Mouse (Mus musculus) spleen, postnatal 14 days (tissue): Measurements from ENCODE around the gene Fam78b.

ENCODE experiments used
- DNase-seq, 2 experiments: peaks; one replicate each; pipeline ENCODE4 v3.0.0; 2021 to 2022; ENCODE audit warnings: low spot score in 2 of 2

Gene Fam78b

GRCm38 (mm10) chr1:167032046-167032648, 30.9 kb downstream of the Fam78b start:
- DNase-seq, result no peak

- DNase-seq, result no peak
Observed at GRCm38 (mm10) chr1:167034435-167034834, 33.2 kb downstream of the Fam78b start.

GRCm38 (mm10) chr1:167042558-167042957, 41.3 kb downstream of the Fam78b start:
- DNase-seq, result no peak

GRCm38 (mm10) chr1:167046169-167046927, 45.1 kb downstream of the Fam78b start:
- DNase-seq, result no peak

GRCm38 (mm10) chr1:167050859-167051258, 49.6 kb downstream of the Fam78b start:
- DNase-seq, result no peak

- no peak for DNase-seq
Observed at GRCm38 (mm10) chr1:167054029-167054428, 52.8 kb downstream of the Fam78b start.

DNA sequence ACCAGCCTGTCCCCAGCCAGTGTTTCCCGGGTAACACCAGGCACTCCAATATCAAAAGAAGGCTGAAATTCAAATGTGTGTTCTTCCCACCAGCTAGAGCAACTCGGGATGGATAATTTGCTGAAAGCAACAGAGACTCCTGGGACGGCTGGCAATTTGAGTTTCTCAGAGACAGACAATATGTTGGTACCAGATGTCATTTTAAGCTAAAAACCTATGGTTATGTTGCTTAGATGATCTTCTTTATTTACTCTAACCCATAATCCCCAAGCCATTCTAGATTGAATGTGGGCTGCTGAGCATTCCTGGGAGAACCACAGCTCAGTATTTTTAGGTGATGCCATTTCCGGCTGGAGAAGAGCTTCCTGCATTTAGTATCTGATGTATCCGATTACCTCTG, 56.3 kb downstream of the Fam78b start:
- DNase-seq, result no peak

DNA sequence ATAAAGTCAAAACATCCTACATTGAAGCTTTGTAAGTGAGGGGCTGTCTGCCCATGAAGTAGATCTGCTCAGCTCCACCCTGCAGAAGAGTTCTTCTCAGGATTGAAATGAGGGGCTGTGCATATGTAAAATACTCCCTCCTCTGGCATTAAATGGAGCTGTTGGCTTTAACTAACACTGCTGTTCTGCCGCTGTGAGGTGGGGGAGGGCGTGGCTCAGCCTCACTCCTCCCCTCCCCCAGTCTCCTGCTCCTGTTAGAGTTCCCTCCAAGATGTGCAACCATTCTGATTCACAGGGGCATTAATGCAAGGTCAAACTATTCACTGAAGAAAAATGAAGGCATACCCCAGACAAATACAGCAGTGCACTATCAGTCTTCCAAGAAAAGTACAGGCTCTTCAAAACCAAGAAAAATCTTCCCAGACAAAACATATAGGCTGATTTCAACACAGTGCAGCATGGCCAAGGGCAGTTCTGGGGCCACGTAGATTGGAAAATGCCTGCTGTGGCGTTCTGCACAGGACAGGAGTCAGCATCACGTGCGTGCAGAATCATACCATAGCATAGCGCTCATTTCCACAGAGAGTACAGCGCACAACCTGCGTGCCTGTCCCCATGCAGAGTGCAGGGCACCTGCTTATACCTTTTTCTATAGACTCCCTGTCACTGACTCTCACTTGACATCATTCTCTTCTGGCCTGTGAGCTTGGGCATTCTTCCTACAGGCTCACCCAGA, 58.5 kb downstream of the Fam78b start:
- DNase-seq, result no peak

DNA sequence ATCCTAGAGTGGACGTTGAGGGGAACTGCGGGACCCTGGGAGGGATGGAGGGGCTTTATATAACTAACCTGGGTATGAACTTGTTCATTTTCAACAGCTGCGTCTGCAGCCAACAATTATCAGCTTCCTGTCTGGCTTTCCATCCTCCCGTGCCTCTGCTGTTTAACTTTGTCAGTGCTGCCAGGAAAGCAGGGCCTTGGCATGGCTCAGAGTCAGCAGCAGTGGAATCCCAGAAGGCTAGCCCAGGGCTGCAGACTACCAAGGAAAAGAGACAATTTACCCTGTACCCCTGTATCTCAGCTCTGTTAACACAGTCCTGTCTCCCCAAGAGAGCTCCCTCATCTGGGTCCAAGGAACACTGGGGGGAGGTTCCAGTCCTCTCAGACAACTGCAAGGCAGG, 62.8 kb downstream of the Fam78b start:
- DNase-seq, result no peak

DNA sequence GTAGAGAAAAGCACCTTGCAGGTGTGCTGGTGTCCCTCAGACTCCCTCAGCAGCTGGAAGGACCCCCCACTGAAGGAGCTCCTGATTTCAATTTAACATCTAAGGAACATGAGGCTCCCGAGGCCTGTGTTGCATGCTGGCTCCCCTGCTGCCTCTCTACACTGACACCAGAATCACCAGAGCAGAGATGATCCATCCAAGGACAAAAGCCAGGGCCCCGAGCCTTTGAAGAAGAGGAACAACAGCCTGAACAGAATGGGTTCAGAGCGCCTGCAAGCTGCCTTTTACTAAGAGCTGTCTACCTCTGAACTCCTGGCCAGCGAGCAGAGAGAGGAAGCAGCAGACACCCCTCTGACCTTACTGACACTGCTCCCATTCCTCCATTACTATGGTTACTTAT, 64.3 kb downstream of the Fam78b start:
- no peak for DNase-seq

DNA sequence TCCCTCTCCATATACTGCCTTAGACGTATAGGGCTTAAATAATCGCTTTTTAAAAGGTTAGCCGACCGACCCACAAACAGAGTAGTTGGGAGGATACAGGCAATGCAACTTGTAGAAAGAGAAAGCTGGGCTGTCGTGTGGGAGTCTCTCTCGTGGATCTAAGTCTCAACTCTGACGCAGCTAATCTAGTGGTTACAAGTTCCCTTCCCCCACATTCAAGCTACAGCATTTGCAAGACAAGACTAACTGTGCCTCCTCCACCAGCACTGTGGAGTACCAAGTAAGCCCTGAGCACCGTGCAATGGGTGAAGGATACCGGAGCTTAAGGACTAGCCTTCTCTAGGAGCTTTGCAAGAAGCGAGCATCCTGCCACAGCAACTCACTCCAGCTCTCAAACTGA, 64.8 kb downstream of the Fam78b start:
- no peak for DNase-seq

- no peak for DNase-seq
Observed at GRCm38 (mm10) chr1:167066933-167067341, 65.7 kb downstream of the Fam78b start.

GRCm38 (mm10) chr1:167069741-167070140, 68.5 kb downstream of the Fam78b start:
- no peak for DNase-seq

- no peak for DNase-seq
Observed at GRCm38 (mm10) chr1:167070306-167070705, 69.1 kb downstream of the Fam78b start.

DNA sequence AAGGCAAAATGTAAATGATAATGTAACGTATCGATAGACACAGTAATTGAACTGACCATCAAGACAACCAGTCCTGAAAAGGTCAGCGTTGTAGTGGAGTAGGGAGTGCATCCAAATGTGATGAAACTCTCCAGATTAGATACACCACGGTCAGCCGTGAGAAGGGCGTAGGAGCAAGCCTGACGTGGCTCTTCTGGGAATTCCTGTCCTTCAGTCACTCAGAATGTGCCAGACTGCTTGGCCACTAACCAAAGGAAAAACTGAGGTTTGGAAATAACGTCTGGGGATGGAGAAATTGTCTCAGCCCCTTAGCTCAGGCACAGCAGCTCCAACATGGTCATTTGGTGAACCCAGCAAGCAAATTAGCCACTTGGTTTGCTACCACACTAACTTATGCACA, 74.5 kb downstream of the Fam78b start:
- no peak for DNase-seq

DNA sequence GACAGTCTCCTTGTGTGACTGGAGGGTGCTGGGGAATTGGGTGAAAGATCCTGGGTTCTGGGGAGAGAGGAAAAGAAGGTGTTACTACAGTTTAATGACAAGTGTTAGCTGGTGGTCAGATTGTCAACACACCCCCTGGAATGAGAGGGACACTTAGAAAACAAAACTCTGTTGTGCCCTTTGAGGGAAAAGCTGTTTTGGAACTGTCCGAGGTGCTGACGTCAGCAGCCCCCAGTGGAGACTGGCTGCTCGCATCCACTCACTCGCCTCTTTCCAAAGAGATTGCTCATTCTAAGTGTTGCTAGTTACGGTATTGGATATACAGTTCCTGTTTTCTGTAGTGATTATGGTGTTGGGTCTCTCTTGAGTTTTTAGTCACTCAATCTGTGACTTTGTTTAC, 78.3 kb downstream of the Fam78b start:
- no peak for DNase-seq

GRCm38 (mm10) chr1:167081946-167082345, 80.7 kb downstream of the Fam78b start:
- no peak for DNase-seq

DNA sequence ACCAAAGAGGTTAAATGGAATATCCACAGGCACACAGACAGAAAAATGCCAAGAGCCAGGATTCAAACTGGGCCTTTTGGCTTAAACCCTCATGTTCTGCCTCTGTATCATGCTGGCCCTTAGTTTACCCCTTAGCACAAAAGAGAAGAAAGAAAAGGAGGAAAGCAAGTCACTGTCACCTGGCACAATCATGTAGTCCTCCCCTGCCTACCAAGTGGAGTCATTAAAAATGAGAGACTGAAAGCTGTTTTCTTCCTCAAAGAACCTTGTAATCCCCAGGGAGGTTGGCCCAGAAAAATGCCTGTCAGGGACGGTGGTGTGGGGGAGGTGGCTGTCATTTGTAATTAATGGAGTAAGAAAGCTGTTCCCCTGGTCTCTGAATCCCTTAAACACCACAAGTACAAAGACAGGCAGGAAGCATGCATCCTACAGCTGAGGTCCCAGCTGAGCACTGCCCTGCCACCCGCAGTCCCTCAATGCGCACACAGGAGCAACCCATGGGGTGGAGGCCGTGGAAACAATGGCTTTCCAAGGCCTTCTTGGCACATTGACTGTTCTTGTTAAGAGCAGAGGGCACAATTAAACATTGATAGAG, 81.4 kb downstream of the Fam78b start:
- no peak for DNase-seq

DNA sequence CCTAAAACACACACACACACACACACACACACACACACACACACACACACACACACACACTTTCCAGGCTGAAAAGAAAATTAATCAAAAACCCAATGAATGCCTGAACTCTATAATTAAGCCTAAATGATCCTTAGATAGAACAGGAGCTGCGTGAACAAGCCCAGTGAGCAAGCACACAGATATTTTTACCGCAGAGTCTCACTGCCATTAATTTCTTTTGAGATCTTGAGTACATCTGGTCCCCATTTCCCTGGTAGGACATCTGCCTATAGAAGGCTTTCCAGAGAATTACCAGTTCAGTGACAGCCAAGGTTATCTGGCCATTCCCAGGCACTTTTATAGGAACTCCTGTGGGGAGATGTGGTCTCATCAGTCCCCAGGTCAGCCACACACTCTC, 82.0 kb downstream of the Fam78b start:
- no peak for DNase-seq

DNA sequence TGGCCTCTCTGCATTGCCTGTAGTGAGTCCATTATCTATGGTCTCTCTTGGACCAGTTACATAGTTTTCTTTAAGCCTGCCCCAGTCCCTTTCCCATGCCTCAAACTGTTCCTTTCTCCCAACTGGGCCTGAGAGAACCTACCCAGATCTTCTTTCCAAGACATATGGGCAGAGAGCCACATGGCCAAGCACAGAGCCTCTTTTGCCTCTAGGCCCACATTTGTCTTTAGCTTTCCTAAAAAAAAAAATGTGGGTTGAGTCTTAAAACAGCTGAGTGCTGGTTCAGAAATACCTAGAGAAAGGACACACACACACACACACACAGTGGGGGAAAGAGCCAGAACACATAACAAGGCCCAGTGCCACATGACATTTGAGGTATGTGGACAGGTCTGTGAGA, 83.1 kb downstream of the Fam78b start:
- no peak for DNase-seq

- DNase-seq, result no peak
Observed at GRCm38 (mm10) chr1:167085461-167085860, 84.2 kb downstream of the Fam78b start.

GRCm38 (mm10) chr1:167090466-167090865, 89.2 kb downstream of the Fam78b start:
- no peak for DNase-seq

DNA sequence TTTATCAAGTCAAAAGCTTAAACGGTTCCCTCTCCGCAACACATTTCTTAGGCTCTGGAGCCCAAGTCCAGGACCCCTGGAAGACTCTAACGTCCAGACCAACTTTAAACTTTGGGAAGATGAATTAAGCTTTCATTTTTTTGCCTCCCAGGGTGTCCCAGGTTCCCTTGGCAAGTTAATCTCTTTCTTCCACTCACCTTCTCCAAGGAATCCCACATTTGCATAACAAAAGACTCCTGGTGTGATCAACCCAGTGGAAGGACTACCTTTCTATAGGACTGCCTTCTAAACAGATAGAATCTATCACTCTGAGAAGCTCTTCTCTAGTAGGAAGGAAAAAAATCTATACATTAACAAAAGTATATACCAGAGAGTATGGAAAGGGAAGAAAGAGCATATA, 92.3 kb downstream of the Fam78b start:
- DNase-seq, result no peak
